Mouse (Mus musculus) liver, adult 2 months (tissue): Measurements from ENCODE around the gene Dnm3. TPM values are rescaled to one million over a fixed set of nuclear protein-coding genes. Genes with fewer than 3 reads are reported as not detected.
A peak's percentile ranks its signal among the peaks of the same experiment; 100 is the strongest.

Experiments
- DNase-seq: peaks from one replicate; pipeline ENCODE4 v3.0.0-alpha.2; 2011; ENCODE audit warnings: low read depth, low spot score; ENCODE audit errors: extremely low read depth
- H3K27ac ChIP-seq: fragments of 200-500 bp; replicated peaks from 2 replicates; pipeline ENCODE4 v1.5.1; 2012; ENCODE audit warnings: low read depth, mild to moderate bottlenecking, control low read depth, inconsistent platforms, low read length; ENCODE audit not compliant: insufficient read depth
- H3K27me3 ChIP-seq: fragments of 200-500 bp; 2 replicates; pipeline ENCODE4 v1.6.1; 2012; ENCODE audit warnings: mild to moderate bottlenecking, moderate library complexity, low read length, inconsistent platforms; ENCODE audit not compliant: control insufficient read depth, insufficient read depth
- H3K36me3 ChIP-seq: fragments of 200-500 bp; 2 replicates; pipeline ENCODE4 v1.6.1; 2012; ENCODE audit warnings: low read length, inconsistent platforms; ENCODE audit not compliant: control insufficient read depth, insufficient read depth
- H3K4me1 ChIP-seq: fragments of 200-500 bp; 2 replicates; pipeline ENCODE4 v1.6.1; 2011; ENCODE audit warnings: low read length; ENCODE audit not compliant: control insufficient read depth, insufficient read depth
- H3K4me3 ChIP-seq: fragments of 200-500 bp; 2 replicates; pipeline ENCODE4 v1.5.1; 2011; ENCODE audit warnings: low read depth, mild to moderate bottlenecking, control low read depth, low read length, moderate library complexity; ENCODE audit not compliant: insufficient read depth
- H3K79me2 ChIP-seq: fragments of 200-500 bp; 2 replicates; pipeline ENCODE4 v1.6.1; 2012; ENCODE audit warnings: inconsistent platforms, mild to moderate bottlenecking, low read length, moderate library complexity; ENCODE audit not compliant: control insufficient read depth, insufficient read depth
- H3K9ac ChIP-seq: fragments of 200-500 bp; 2 replicates; pipeline ENCODE4 v1.6.1; 2012; ENCODE audit warnings: low read depth, mild to moderate bottlenecking, control low read depth, inconsistent platforms, low read length
- CTCF ChIP-seq: fragments of 200-500 bp; IDR thresholded peaks from 2 replicates; pipeline ENCODE4 v1.5.1; 2011; ENCODE audit warnings: low read depth, low read length, control low read depth
- POLR2A ChIP-seq: fragments of 200-500 bp; IDR thresholded peaks from 2 replicates; pipeline ENCODE4 v1.6.1; 2011; ENCODE audit warnings: low read length, control low read depth; ENCODE audit not compliant: insufficient read depth; ENCODE audit errors: extremely low read depth
- WGBS: fragments of 180-500 bp; shearing (Covaris S2); methylation state at CpG from one replicate; pipeline ENCODE4 v1.1.7; 2018; 5-methylcytosine and 5-hydroxymethylcytosine counted together
- polyA plus RNA-seq: library from polyadenylated mRNA; depleted of rRNA; stranded (reverse); fragments of >200 nt; gene quantifications from 2 replicates; pipeline ENCODE4 v1.2.3, GENCODE M21; 2012
- total RNA-seq: library from RNA; depleted of rRNA; stranded (reverse); fragments of >200 nt; gene quantifications from 2 replicates; pipeline ENCODE4 v1.2.3, GENCODE M21; 2014

Gene Dnm3
- total and polyA plus RNA-seq, 2 experiments, result 0.46 to 0.60 TPM

GRCm38 (mm10) chr1:162336640-162337039 is 141.2 kb downstream of the Dnm3 start:
- Histone ChIP-seq H3K36me3 (no peaks in the 10 kb centered on the region), H3K27me3 (no peaks in the 10 kb centered on the region), H3K4me3 (no peak overlapping the region), H3K79me2 (no peaks in the 10 kb centered on the region), H3K27ac (no peak overlapping the region), H3K4me1 (no peaks in the 10 kb centered on the region), H3K9ac (no peak overlapping the region)
- peak; percentile 8 for DNase-seq
- WGBS, result 33% methylated on average over 1 of the region's 1 CpGs
- 0 out of 2 replicates have a peak, but pooled peaks have one; percentile 16 for TF ChIP-seq CTCF
- no peak for TF ChIP-seq POLR2A

- Histone ChIP-seq H3K4me1 (no peaks in the 10 kb centered on the region), H3K36me3 (no peaks in the 10 kb centered on the region)
Observed at GRCm38 (mm10) chr1:162336224-162336623, 141.6 kb downstream of the Dnm3 start.

GRCm38 (mm10) chr1:162328673-162329072 is 149.2 kb downstream of the Dnm3 start:
- Histone ChIP-seq H3K4me3 (no peak overlapping the region), H3K27ac (no peak overlapping the region), H3K9ac (no peak overlapping the region), H3K36me3 (no peaks in the 10 kb centered on the region), H3K27me3 (no peaks in the 10 kb centered on the region), H3K4me1 (no peaks in the 10 kb centered on the region), H3K79me2 (no peaks in the 10 kb centered on the region)
- WGBS, result 86% methylated on average over 4 of the region's 4 CpGs
- no peak for DNase-seq
- TF ChIP-seq POLR2A (no peak), CTCF (no peak)

More at GRCm38 (mm10) chr1:162336224-162336623, 141.6 kb downstream of the Dnm3 start:
- no peaks in the 10 kb centered on the region for H3K27me3 ChIP-seq
- no peak overlapping the region for H3K4me3 ChIP-seq
- no peaks in the 10 kb centered on the region for H3K79me2 ChIP-seq
- H3K27ac ChIP-seq, result no peak overlapping the region
- no peak for DNase-seq
- TF ChIP-seq POLR2A, result no peak
- no peak overlapping the region for H3K9ac ChIP-seq
- 80% methylated on average over 3 of the region's 3 CpGs for WGBS

- no peak overlapping the region for H3K9ac ChIP-seq
- DNase-seq, result no peak
- no peaks in the 10 kb centered on the region for H3K4me1 ChIP-seq
- no peaks in the 10 kb centered on the region for H3K36me3 ChIP-seq
- 64% methylated on average over 2 of the region's 2 CpGs for WGBS
- TF ChIP-seq CTCF, result no peak
- no peak for TF ChIP-seq POLR2A
- no peaks in the 10 kb centered on the region for H3K79me2 ChIP-seq
- no peak overlapping the region for H3K4me3 ChIP-seq
- no peak overlapping the region for H3K27ac ChIP-seq
- H3K27me3 ChIP-seq, result no peaks in the 10 kb centered on the region
Observed at GRCm38 (mm10) chr1:162327631-162328030, 150.2 kb downstream of the Dnm3 start.

GRCm38 (mm10) chr1:162324412-162324811 is 153.4 kb downstream of the Dnm3 start:
- no peak for DNase-seq
- H3K9ac ChIP-seq, result no peak overlapping the region
- 85% methylated on average over 4 of the region's 4 CpGs for WGBS
- H3K79me2 ChIP-seq, result no peaks in the 10 kb centered on the region
- no peak overlapping the region for H3K4me3 ChIP-seq
- H3K36me3 ChIP-seq, result no peaks in the 10 kb centered on the region
- no peaks in the 10 kb centered on the region for H3K27me3 ChIP-seq
- H3K27ac ChIP-seq, result no peak overlapping the region
- TF ChIP-seq POLR2A (no peak), CTCF (no peak)
- no peaks in the 10 kb centered on the region for H3K4me1 ChIP-seq

- Histone ChIP-seq H3K4me3 (no peak overlapping the region), H3K79me2 (no peaks in the 10 kb centered on the region), H3K27me3 (no peaks in the 10 kb centered on the region), H3K4me1 (no peaks in the 10 kb centered on the region), H3K27ac (no peak overlapping the region), H3K9ac (no peak overlapping the region), H3K36me3 (no peaks in the 10 kb centered on the region)
- TF ChIP-seq POLR2A (no peak), CTCF (no peak)
- no peak for DNase-seq
- WGBS, result 90% methylated on average over 2 of the region's 2 CpGs
Observed at GRCm38 (mm10) chr1:162323142-162323541, 154.7 kb downstream of the Dnm3 start.
